Mouse (Mus musculus) liver, embryonic 14.5 days (tissue): Measurements from ENCODE around the gene Enox1.

ENCODE experiments used
- CTCF ChIP-seq: IDR thresholded peaks from 2 replicates; pipeline ENCODE4 v1.5.1; 2016; ENCODE audit warnings: antibody characterized with exemption, low read depth, control low read depth
- EP300 ChIP-seq: IDR thresholded peaks from 2 replicates; pipeline ENCODE4 v1.6.1; 2016; ENCODE audit warnings: antibody characterized with exemption, low read depth

DNA sequence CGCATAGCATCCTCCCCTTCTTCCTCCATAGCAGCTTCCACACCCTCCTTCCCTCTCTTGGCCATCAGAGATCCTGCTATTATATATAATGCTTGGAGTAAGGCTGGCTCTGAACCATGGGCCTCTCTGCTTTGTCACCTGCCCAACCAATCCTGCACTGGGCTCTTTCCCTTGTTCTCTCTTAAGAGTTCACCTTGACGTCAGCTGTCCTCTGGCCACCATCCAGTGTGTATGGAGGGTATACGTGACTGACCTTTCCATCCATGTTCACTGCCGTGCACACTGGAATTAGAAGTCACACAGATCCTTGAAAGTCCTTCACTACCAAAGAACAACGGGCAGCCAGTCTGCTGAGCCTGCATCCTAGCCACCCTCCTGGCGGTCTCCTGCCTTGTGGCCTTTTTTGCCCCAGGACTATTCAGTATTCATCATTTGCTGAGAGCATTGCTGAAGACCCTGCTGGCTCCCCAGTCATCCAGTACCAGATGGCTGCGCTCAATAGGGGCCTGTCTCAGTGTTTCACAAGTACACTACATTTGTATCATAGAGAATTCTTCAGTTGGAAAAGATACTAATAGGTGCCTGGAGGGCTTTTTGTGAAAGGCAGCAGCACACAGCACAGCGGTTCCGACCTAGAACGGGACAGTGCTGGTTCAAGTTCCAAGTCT lies 526.5 kb downstream of the Enox1 start:
- no peak for TF ChIP-seq EP300
- no peak for TF ChIP-seq CTCF
